Mouse (Mus musculus) ovary, adult 18-20 months (tissue): ENCODE measurements around the gene Uhrf1.
A peak's percentile ranks its signal among the peaks of the same experiment; 100 is the strongest.

Experiments
- DNase-seq: peaks from one replicate; pipeline ENCODE4 v3.0.0; 2022; ENCODE audit warnings: low spot score, mixed read lengths

The Uhrf1 gene

GRCm38 (mm10) chr17:56275842-56276480 is 27.2 kb upstream of the Uhrf1 start:
- DNase-seq = no peak

GRCm38 (mm10) chr17:56276643-56277566 is 26.2 kb upstream of the Uhrf1 start, which contains the start of gene Ticam1:
Ticam1 (minus strand) TSS chr17:56276786.
- peak; percentile 95 for DNase-seq

DNA sequence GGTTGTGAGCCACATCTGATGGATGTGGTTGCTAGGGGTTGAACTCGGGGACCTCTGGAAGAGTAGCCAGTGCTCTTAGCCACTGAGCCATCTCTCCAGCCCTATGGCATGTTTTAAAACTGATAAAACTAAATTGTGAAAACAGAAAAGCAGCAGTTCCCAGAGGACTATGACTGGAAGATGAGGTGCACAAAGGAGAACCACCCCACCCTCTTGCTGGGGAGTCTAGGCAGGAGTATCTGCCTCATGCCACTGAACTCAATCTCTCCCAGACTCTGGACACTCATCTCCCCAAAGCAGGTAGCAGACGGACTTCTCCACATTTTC is 25.6 kb upstream of the Uhrf1 start:
- DNase-seq = no peak

- DNase-seq = no peak
Observed at GRCm38 (mm10) chr17:56278340-56278739, 24.8 kb upstream of the Uhrf1 start.

DNA sequence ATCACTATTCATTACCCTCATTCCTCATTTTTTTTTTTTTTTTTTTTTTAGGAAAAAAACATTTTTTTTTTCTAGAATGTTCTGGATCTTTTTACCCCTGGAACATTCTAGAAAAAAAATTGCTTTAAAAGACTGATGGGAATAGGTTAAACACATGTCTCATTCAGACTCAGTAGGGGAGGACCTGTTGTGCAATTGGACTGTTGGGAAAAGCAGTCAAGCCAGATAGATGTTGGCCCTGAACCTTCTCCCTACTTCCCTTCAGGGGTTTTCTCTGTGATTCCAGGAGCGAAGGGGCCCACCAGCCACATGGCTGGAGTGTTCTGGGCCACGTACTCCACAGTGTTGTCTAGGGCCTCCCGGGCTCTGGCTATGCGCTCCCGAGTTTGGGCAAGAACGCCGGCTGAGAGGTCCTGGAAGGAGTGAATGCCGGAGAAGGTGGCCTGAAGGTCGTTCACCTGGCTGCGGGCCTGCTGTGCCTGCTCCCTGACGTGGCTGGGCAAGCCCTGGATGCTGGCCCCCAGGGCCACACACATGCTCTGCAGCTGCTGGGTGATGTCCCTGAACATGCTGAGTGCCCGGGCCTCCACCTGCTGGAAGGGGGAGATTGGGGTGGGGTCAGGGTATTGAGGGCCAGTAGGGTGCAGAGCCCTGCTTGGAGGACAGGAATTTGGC is 23.5 kb upstream of the Uhrf1 start:
- DNase-seq = no peak

DNA sequence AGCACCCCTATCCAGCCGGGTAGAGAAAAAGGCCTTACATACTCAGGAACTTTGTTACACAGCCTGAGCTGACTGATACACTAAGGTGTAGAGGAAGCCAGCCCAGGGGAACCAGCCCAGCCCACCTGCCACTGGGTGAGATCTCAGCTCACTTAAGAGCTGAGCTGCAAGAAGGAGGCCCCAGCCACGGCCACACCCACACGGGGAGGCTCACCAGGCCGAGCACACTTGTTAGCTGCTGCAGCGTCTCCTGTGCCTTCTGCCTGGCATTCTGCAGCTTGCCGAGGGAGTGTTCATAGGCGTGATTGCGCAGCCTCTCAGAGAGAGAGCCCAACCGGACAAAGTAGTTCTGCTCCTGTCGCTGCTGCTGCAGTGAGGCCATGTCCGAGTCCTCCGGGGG is 21.9 kb upstream of the Uhrf1 start:
- DNase-seq = no peak

DNA sequence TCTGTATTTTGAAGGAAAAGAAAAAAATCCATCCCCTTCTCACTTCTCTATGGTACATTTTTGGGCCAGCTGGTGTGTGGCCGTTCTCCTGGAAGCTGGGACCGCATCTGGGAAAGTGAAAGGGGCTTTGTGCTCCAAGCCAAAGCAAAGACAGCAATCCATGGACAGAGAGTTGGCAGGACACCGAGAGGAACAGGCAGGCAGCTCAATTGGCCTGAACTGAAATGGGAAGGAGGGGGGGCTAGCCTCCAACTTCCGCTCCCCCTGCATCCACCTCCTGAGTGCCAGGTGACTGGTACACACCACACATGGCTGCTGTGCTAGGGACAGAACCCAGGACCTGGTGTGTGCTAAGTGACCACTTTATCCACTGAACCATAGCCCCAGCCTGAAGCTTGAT is 20.3 kb upstream of the Uhrf1 start:
- no peak for DNase-seq

GRCm38 (mm10) chr17:56283316-56283715 is 19.8 kb upstream of the Uhrf1 start:
- no peak for DNase-seq

GRCm38 (mm10) chr17:56285995-56286394 is 17.1 kb upstream of the Uhrf1 start:
- DNase-seq = no peak

DNA sequence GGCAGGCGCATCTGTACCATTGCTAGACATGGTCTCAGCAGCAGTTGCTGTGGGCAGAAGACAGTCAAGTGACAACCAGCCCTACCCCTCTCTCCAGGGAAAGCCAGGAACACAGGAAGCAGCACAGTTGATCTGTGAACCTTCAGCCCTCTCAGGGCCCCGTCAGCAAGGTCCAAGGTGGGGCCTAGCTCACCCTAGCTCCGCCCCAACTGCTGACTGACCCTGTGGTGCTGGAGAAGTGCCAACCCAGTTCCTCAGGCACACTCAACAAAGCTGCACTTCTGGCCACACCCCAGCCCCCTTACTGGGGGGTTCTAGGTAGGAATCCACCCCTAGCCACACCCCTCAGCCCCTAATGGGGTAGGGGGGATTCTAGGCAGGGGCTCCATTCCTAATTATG is 15.3 kb upstream of the Uhrf1 start:
- DNase-seq = no peak

DNA sequence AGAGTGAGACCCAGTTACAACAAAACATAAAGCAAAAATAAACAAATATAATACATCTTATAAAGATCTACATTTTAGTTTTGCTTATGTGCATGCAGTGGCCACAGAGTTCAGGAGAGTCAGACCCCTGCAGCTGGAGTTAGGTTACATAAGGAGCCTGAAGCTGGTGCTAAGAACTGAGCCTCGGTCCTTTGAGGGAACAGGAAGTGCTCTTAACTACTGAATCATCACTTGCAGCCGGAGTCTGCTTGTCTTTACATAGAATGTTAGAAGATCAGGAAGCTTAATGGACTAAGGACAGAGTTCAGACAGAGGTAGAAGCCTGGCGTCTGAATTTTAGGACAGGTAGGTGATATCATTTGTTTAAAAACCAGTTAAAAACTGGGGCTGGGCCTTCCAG is 14.3 kb upstream of the Uhrf1 start:
- no peak for DNase-seq

- no peak for DNase-seq
Observed at GRCm38 (mm10) chr17:56289371-56290331, 13.5 kb upstream of the Uhrf1 start.

GRCm38 (mm10) chr17:56290388-56291170 is 12.5 kb upstream of the Uhrf1 start:
- DNase-seq = peak; percentile 95

DNA sequence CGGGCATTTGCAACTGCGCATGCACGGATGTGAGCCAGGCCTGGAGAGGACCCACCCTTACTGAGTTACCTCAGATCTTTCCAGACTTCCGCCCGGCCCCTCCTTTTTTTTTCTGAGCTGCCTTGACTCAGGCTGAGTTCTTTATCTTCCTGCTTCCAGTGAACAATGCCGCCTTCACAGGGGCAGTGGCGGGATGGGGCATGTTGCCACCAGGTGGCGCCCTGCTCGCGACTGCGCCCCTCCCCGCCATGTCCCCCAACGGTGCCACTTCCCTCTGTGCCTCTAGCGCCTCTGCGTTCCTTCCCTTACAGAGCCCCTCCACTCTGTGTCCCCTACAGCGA is 12.0 kb upstream of the Uhrf1 start:
- DNase-seq = peak; percentile 91

DNA sequence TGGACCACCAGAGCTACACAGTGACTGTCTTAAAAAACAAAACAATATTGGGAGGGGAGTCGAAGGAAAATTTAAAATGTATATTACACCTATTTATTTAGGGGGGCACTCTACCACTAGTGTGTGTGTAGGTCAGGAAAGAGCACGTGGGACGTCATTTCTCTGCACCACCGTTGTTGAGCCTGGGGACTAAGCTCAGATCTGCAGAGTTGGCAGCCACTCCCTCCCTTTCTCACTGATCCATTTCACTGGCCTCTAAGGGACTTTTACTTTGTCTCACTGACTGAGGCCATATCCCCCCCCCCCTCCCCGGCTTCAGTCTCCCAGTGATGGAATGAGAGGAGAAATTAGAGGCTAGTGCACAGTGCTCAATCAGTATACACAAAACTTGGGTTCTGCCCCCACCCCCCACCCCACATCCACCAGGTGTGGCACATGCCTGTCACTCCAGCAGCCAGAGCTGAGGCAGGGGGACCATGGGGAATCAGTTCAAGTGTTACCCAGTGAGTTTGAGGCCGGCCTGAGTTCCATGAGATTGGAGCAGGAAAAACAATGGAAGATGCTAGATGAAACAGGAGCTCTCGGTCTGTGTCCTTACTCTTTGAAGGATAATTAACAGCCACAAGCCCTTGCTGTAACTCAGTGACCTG is 11.2 kb upstream of the Uhrf1 start:
- no peak for DNase-seq

GRCm38 (mm10) chr17:56292531-56293222 is 10.4 kb upstream of the Uhrf1 start, which contains the start of gene Plin3:
Plin3 (minus strand) TSS chr17:56292873.
- DNase-seq = no peak

GRCm38 (mm10) chr17:56293291-56293690 is 9.8 kb upstream of the Uhrf1 start:
- DNase-seq = no peak

DNA sequence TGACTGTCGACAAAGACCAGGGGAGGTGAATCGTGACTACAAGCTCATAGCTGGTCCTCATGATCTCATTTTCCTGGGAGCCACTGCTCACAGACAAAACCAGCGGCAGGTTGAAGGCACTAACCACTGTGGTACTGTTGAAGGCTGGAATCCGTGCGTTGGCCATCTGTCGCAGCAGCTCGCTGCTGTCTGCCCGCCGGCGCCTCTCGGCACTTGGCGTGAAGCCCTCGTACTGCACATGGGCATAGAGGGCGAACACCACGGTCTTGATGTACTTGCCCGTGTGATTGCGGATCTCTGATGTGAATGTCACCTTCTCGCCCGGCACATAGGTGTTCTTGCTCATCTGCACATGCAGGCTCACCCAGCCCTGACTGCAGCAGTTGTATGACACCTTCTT is 8.9 kb upstream of the Uhrf1 start:
- DNase-seq = no peak

DNA sequence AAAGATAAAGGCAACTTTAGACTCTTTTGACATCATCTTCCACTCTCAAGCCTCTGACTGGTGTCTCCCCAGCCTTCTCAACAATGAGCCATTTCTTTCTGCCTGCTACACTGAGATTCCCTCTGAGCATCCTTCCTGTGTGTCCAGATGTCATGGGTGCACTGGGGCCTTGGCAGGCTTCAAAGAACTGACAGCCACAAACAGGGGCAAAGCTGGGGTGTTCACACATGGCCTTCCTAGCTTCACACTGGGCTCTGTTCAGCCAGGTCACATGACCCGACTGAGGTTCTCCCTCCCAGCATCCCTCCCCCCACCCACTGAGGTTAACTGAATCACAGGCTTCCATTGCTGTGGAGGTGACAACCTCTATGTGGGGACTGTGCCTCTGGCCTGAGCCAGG is 6.9 kb upstream of the Uhrf1 start:
- no peak for DNase-seq

DNA sequence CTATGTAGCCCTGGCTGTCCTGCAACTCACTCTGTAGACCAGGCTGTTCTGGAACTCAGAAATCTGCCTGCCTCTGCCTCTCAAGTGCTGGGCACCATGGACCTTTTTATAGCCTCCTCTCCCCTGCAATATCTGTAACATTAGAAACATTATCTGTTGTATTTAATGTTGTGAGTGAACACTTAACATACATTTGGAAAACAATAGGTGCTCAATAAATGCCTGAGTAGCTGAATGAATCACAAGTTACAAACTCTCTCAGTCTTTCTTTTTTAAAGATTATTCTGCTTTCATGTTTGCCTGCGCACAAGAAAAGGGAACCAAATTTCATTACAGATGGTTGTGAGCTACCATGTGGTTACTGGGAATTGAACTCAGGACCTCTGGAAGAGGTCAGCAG is 4.9 kb upstream of the Uhrf1 start:
- no peak for DNase-seq
